Mouse (Mus musculus): ENCODE data around the gene Hspa12b.
A peak's percentile ranks its signal among the peaks of the same experiment; 100 is the strongest.

Gene Hspa12b

GRCm38 (mm10) chr2:131148353-131149253 is 21.5 kb downstream of the Hspa12b start:
- peak; percentile 86 for DNase-seq (ENCODE audit: low spot score)

- DNase-seq (ENCODE audit: low spot score): no peak
These were observed 22.1 kb downstream of the Hspa12b start for GRCm38 (mm10) chr2:131149254-131149578.

- DNase-seq (ENCODE audit: low spot score): no peak
These were observed 25.2 kb downstream of the Hspa12b start for GRCm38 (mm10) chr2:131152166-131152730.

GRCm38 (mm10) chr2:131154036-131154435 is 27.0 kb downstream of the Hspa12b start:
- no peak for DNase-seq (ENCODE audit: low spot score)

GRCm38 (mm10) chr2:131156987-131157386 is 29.9 kb downstream of the Hspa12b start:
- DNase-seq (ENCODE audit: low spot score): peak; percentile 51

- no peak for DNase-seq (ENCODE audit: low spot score)
These were observed 32.4 kb downstream of the Hspa12b start for GRCm38 (mm10) chr2:131159491-131159910.

- DNase-seq (ENCODE audit: low spot score): peak; percentile 100
These were observed 33.0 kb downstream of the Hspa12b start, which contains the start of gene 1700037H04Rik for GRCm38 (mm10) chr2:131159938-131160581. TSS of gene 1700037H04Rik (minus strand) at chr2:131160081.

- DNase-seq (ENCODE audit: low spot score): peak; percentile 77
These were observed 33.6 kb downstream of the Hspa12b start for GRCm38 (mm10) chr2:131160671-131161111.

- DNase-seq (ENCODE audit: low spot score): no peak
These were observed 36.8 kb downstream of the Hspa12b start for GRCm38 (mm10) chr2:131163924-131164323.

- DNase-seq (ENCODE audit: low spot score): no peak
These were observed 39.1 kb downstream of the Hspa12b start for GRCm38 (mm10) chr2:131166172-131166571.

GRCm38 (mm10) chr2:131167984-131168383 is 40.9 kb downstream of the Hspa12b start:
- DNase-seq (ENCODE audit: low spot score): no peak

- no peak for DNase-seq (ENCODE audit: low spot score)
These were observed 41.8 kb downstream of the Hspa12b start for GRCm38 (mm10) chr2:131168914-131169313.

GRCm38 (mm10) chr2:131170936-131171335 is 43.9 kb downstream of the Hspa12b start:
- no peak for DNase-seq (ENCODE audit: low spot score)

GRCm38 (mm10) chr2:131171401-131172104 is 44.5 kb downstream of the Hspa12b start:
- no peak for DNase-seq (ENCODE audit: low spot score)

GRCm38 (mm10) chr2:131172322-131172721 is 45.2 kb downstream of the Hspa12b start:
- DNase-seq (ENCODE audit: low spot score): no peak

GRCm38 (mm10) chr2:131174700-131175099 is 47.6 kb downstream of the Hspa12b start:
- DNase-seq (ENCODE audit: low spot score): peak; percentile 86

- DNase-seq (ENCODE audit: low spot score): no peak
These were observed 48.3 kb downstream of the Hspa12b start for GRCm38 (mm10) chr2:131175286-131175944.

- DNase-seq (ENCODE audit: low spot score): peak; percentile 54
These were observed 48.8 kb downstream of the Hspa12b start for GRCm38 (mm10) chr2:131175945-131176309.

GRCm38 (mm10) chr2:131176491-131176890 is 49.4 kb downstream of the Hspa12b start:
- peak; percentile 65 for DNase-seq (ENCODE audit: low spot score)

- no peak for DNase-seq (ENCODE audit: low spot score)
These were observed 50.9 kb downstream of the Hspa12b start for GRCm38 (mm10) chr2:131177932-131178331.

GRCm38 (mm10) chr2:131178828-131179245 is 51.8 kb downstream of the Hspa12b start:
- no peak for DNase-seq (ENCODE audit: low spot score)
